8 mouse cellular contexts compared by ENCODE assay signal in the genomic region with DNA sequence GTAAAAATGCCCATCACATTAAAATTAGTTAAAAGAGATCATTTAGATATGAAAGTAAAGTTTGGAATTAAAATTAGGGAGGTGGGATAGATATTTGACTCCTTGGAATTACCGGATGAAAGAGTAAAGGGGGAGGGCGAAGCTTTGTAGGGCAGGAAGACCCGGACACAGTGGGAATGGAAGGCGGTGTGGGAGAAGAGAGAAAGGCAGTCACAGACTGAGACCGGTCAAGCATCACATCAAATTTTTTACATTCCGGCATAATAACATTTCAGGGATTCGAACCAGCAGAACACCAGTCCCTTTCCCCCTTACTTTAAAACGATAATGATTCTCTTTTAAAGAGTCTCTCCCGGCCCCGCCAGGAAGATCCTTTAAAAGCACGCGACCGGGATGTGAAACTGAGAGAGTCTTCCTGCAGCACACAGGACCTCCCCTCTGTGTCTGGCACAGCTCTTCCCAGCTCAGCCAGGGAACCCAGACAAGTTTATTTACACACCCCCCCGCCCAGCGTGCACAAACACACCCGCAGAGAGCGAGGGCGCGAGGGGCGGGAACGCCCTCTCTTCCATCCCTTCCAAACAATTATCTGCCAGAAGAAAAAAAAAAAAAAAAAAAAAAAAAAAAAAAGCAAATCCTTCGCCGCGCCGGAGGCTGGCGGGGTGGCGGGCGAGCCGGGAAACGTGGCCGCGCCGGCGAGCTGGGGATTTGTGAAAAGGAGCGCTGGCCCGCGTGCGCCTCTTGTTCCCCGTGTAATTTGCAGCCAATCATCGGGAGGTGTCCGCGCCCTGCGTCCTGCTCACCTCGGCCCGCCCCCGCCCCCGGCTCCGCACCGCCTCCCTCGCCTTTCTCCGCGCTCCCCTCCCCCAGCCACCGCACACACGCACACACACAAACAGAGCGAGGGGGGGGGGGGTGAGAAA. TPM values are rescaled to one million over a fixed set of nuclear protein-coding genes. Genes with fewer than 3 reads are reported as not detected.
DNase-seq lines count a peak whose midpoint lies in the region; ATAC-seq and TF ChIP-seq lines count a peak whose summit lies in the region.

No protein-coding gene starts in this region.

- TF ChIP-seq CTCF in kidney, adult 2 months (conservative IDR thresholded peaks at IDR 0.05; ENCODE audit: insufficient read depth, insufficient read length, low read depth, low read length), result no peak

- DNase-seq in thymus, adult 18-20 months, result peak; percentile 3
- no peak for DNase-seq in thymus, postnatal 0 days (ENCODE audit: low spot score)
- DNase-seq in heart, adult 8-10 months (ENCODE audit: low spot score), result peak; percentile 67
- DNase-seq in kidney, adult 2 months, result peak; percentile 76

- H3K27me3 ChIP-seq in embryonic facial prominence, embryonic 12.5 days, result no peaks in the 10 kb centered on the region
- no peaks in the 10 kb centered on the region; the same call in none of the 2 replicates for H3K27me3 ChIP-seq in kidney, adult 2 months (replicated peaks; ENCODE audit: control insufficient read depth, insufficient read depth, low read length)
- no peaks in the 10 kb centered on the region for H3K27me3 ChIP-seq in limb, embryonic 12.5 days
- H3K27me3 ChIP-seq in midbrain, embryonic 12.5 days, result no peaks in the 10 kb centered on the region
- no peaks in the 10 kb centered on the region for H3K27me3 ChIP-seq in stomach, embryonic 14.5 days (ENCODE audit: control insufficient read depth, insufficient read depth, low read length)

- H3K27ac ChIP-seq in embryonic facial prominence, embryonic 12.5 days, result peak overlapping the region; percentile 87
- no peak overlapping the region for H3K27ac ChIP-seq in kidney, adult 2 months (ENCODE audit: insufficient read depth, low read depth, low read length)
- peak overlapping the region; percentile 91 for H3K27ac ChIP-seq in limb, embryonic 12.5 days
- peak overlapping the region; percentile 100 for H3K27ac ChIP-seq in midbrain, embryonic 12.5 days (replicated peaks)
- H3K27ac ChIP-seq in stomach, embryonic 14.5 days (ENCODE audit: low read length), result peak overlapping the region; percentile 81

- peak overlapping the region; percentile 83 for H3K4me2 ChIP-seq in embryonic facial prominence, embryonic 12.5 days (replicated peaks)
- H3K4me2 ChIP-seq in limb, embryonic 12.5 days, result peak overlapping the region; percentile 85
- peak overlapping the region; percentile 78 for H3K4me2 ChIP-seq in midbrain, embryonic 12.5 days (replicated peaks)
- peak overlapping the region; percentile 53 for H3K4me2 ChIP-seq in stomach, embryonic 14.5 days (replicated peaks; ENCODE audit: low read depth, low read length)

- under 1% methylated on average over 43 of the region's 55 CpGs for WGBS in embryonic facial prominence, embryonic 12.5 days
- 1% methylated on average over 54 of the region's 55 CpGs for WGBS in kidney, adult 2 months
- WGBS in limb, embryonic 12.5 days, result under 1% methylated on average over 46 of the region's 55 CpGs
- under 1% methylated on average over 33 of the region's 55 CpGs for WGBS in midbrain, embryonic 12.5 days
- under 1% methylated on average over 54 of the region's 55 CpGs for WGBS in stomach, embryonic 14.5 days

- no peak for TF ChIP-seq POLR2A in kidney, adult 2 months (IDR thresholded peaks at IDR 0.05; ENCODE audit: low read depth, low read length)

- H3K4me3 ChIP-seq in embryonic facial prominence, embryonic 12.5 days, result peak overlapping the region; percentile 48
- peak overlapping the region; percentile 43 for H3K4me3 ChIP-seq in kidney, adult 2 months (ENCODE audit: insufficient read depth, low read depth, low read length)
- H3K4me3 ChIP-seq in limb, embryonic 12.5 days (replicated peaks), result peak overlapping the region; percentile 52
- peak overlapping the region; percentile 88 for H3K4me3 ChIP-seq in midbrain, embryonic 12.5 days
- peak overlapping the region; percentile 46 for H3K4me3 ChIP-seq in stomach, embryonic 14.5 days (ENCODE audit: low read depth, low read length)

- peak; percentile 59 for ATAC-seq in embryonic facial prominence, embryonic 12.5 days (ENCODE audit: insufficient number of reproducible peaks, insufficient read depth, low FRiP score, low TSS enrichment)
- peak; percentile 74 for ATAC-seq in limb, embryonic 12.5 days (ENCODE audit: insufficient number of reproducible peaks, insufficient read depth, low FRiP score, low TSS enrichment, low read depth)
- ATAC-seq in midbrain, embryonic 12.5 days (ENCODE audit: low FRiP score, low read depth), result peak; percentile 82
- ATAC-seq in stomach, embryonic 14.5 days (ENCODE audit: insufficient number of reproducible peaks, insufficient read depth, low FRiP score, low read depth), result peak; percentile 83

- peaks cover 11% of the 10 kb centered on the region for H3K4me1 ChIP-seq in embryonic facial prominence, embryonic 12.5 days
- H3K4me1 ChIP-seq in kidney, adult 2 months (ENCODE audit: control insufficient read depth, insufficient read depth, low read length), result no peaks in the 10 kb centered on the region; the same call in 1 of the 2 replicates
- H3K4me1 ChIP-seq in limb, embryonic 12.5 days (replicated peaks), result peaks cover 21% of the 10 kb centered on the region
- peaks cover 11% of the 10 kb centered on the region for H3K4me1 ChIP-seq in midbrain, embryonic 12.5 days
- H3K4me1 ChIP-seq in stomach, embryonic 14.5 days (ENCODE audit: control insufficient read depth, insufficient read depth, low read length), result peaks cover 8% of the 10 kb centered on the region; the same call in 1 of the 2 replicates

- H3K36me3 ChIP-seq in embryonic facial prominence, embryonic 12.5 days, result no peaks in the 10 kb centered on the region
- no peaks in the 10 kb centered on the region for H3K36me3 ChIP-seq in kidney, adult 2 months (ENCODE audit: control insufficient read depth, insufficient read depth, low read length)
- no peaks in the 10 kb centered on the region for H3K36me3 ChIP-seq in limb, embryonic 12.5 days
- H3K36me3 ChIP-seq in midbrain, embryonic 12.5 days, result no peaks in the 10 kb centered on the region
- H3K36me3 ChIP-seq in stomach, embryonic 14.5 days (ENCODE audit: control insufficient read depth, insufficient read depth, low read length), result no peaks in the 10 kb centered on the region

- H3K9me3 ChIP-seq in embryonic facial prominence, embryonic 12.5 days, result no peaks in the 10 kb centered on the region
- no peaks in the 10 kb centered on the region for H3K9me3 ChIP-seq in limb, embryonic 12.5 days
- H3K9me3 ChIP-seq in midbrain, embryonic 12.5 days, result no peaks in the 10 kb centered on the region
- H3K9me3 ChIP-seq in stomach, embryonic 14.5 days (ENCODE audit: control insufficient read depth, low read depth, low read length), result no peaks in the 10 kb centered on the region

- H3K9ac ChIP-seq in embryonic facial prominence, embryonic 12.5 days, result peak overlapping the region; percentile 53
- peak overlapping the region; percentile 65 for H3K9ac ChIP-seq in limb, embryonic 12.5 days (replicated peaks)
- peak overlapping the region; percentile 96 for H3K9ac ChIP-seq in midbrain, embryonic 12.5 days (replicated peaks)
- H3K9ac ChIP-seq in stomach, embryonic 14.5 days (replicated peaks; ENCODE audit: low read depth, low read length), result peak overlapping the region; percentile 45

RNA-seq across cellular contexts. Expression of a gene that starts 0.5 kb away (rescaled TPM):
- 0.61 and 0.63 TPM in 2 replicates for polyA plus RNA-seq in thymus, postnatal 0 days (2015; fragmentation: Nextera tagmentation; extraction: Ambion mirVana)
- polyA plus RNA-seq in embryonic facial prominence, embryonic 12.5 days (2016; fragmentation: Nextera tagmentation; extraction: Ambion mirVana), result 6.8 and 9.1 TPM in 2 replicates
- total RNA-seq in heart, adult 8-10 months (2022), result 1 to 10 TPM; 2.3 to 2.5 (median 2.3) TPM
- 0.15 and 0.25 TPM in 2 replicates for polyA plus RNA-seq in kidney, adult 2 months (2012; rRNA removed)
- polyA plus RNA-seq in limb, embryonic 12.5 days (2016; fragmentation: Nextera tagmentation; extraction: Ambion mirVana), result 6.4 and 7.1 TPM in 2 replicates
- polyA plus RNA-seq in midbrain, embryonic 12.5 days (2016; fragmentation: Nextera tagmentation; extraction: Ambion mirVana), result 32.1 and 38.8 TPM in 2 replicates
- 10.6 and 11.2 TPM in 2 replicates for polyA plus RNA-seq in stomach, embryonic 14.5 days (2014; fragmentation: Nextera tagmentation; extraction: Ambion mirVana)

Comparison
In these comparisons a context has a peak if more than half of its experiments do, and no peak if none do; other contexts are left out.
1. H3K9ac ChIP-seq: peak in every context shown above with its lines; median percentile 96 in midbrain, embryonic 12.5 days; 65 in limb, embryonic 12.5 days; 53 in embryonic facial prominence, embryonic 12.5 days; 45 in stomach, embryonic 14.5 days.